Mouse (Mus musculus) liver, embryonic 14.5 days (tissue): ENCODE measurements around the gene Dtymk.

Source experiments
- CTCF ChIP-seq: IDR thresholded peaks from 2 replicates; pipeline ENCODE4 v1.5.1; 2016; ENCODE audit warnings: antibody characterized with exemption, low read depth, control low read depth
- EP300 ChIP-seq: IDR thresholded peaks from 2 replicates; pipeline ENCODE4 v1.6.1; 2016; ENCODE audit warnings: antibody characterized with exemption, low read depth

DNA sequence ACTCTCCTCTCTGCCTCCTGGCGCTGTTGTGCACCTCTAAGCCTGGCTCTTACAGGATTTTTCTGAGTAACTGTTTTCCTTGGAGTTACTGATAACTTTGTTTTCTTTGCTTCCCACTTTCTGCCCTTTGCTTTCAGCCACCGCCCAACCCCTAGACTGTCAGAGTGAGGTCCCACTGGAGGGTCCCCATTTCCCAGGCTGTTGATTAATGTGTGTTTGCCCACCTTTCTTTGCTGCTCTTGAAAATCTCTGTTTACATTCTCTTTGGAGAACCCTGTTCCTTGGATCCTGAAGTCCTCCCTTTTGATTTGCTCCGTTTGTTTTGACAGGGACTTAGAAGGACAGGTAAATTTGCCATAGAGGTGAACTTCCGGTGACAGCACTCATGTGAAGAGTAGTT, 7.1 kb upstream of the Dtymk start:
- TF ChIP-seq CTCF, result no peak
- TF ChIP-seq EP300, result no peak
